Mouse (Mus musculus) ES-Bruce4 (cell line): Measurements from ENCODE around the gene Filip1. TPM values are rescaled to one million over a fixed set of nuclear protein-coding genes. Genes with fewer than 3 reads are reported as not detected.
A peak's percentile ranks its signal among the peaks of the same experiment; 100 is the strongest.

Experiments used
- H3K27ac ChIP-seq: 2 replicates; pipeline ENCODE4 v1.5.1; 2012; ENCODE audit warnings: low read length, inconsistent platforms; ENCODE audit not compliant: insufficient read depth
- H3K27me3 ChIP-seq: 2 replicates; pipeline ENCODE4 v1.6.1; 2012; ENCODE audit warnings: mild to moderate bottlenecking, low read length, inconsistent platforms; ENCODE audit not compliant: control insufficient read depth, poor library complexity, insufficient read depth, severe bottlenecking
- H3K36me3 ChIP-seq: 2 replicates; pipeline ENCODE4 v1.6.1; 2012; ENCODE audit warnings: inconsistent platforms, mild to moderate bottlenecking, low read length, moderate library complexity; ENCODE audit not compliant: control insufficient read depth, poor library complexity, insufficient read depth, severe bottlenecking
- H3K4me1 ChIP-seq: one replicate; pipeline ENCODE4 v1.8.1; 2011; ENCODE audit warnings: low read length; ENCODE audit not compliant: control insufficient read depth, insufficient read depth
- H3K4me3 ChIP-seq: 2 replicates; pipeline ENCODE4 v1.5.1; 2011; ENCODE audit warnings: low read depth, mild to moderate bottlenecking, low read length
- H3K9ac ChIP-seq: 2 replicates; pipeline ENCODE4 v1.6.1; 2012; ENCODE audit warnings: low read depth, mild to moderate bottlenecking, inconsistent platforms; ENCODE audit not compliant: poor library complexity, severe bottlenecking
- H3K9me3 ChIP-seq: replicated peaks from 2 replicates; pipeline ENCODE4 v1.6.1; 2012; ENCODE audit warnings: mild to moderate bottlenecking, low read length, inconsistent platforms; ENCODE audit not compliant: control insufficient read depth, poor library complexity, insufficient read depth, severe bottlenecking
- CTCF ChIP-seq: IDR thresholded peaks from one replicate; pipeline ENCODE4 v1.8.1; 2011; ENCODE audit warnings: low read depth, low read length
- EP300 ChIP-seq: IDR thresholded peaks from 2 replicates; pipeline ENCODE4 v1.6.1; 2011; ENCODE audit warnings: low read depth, low read length; ENCODE audit not compliant: insufficient read depth
- POLR2A ChIP-seq: IDR thresholded peaks from one replicate; pipeline ENCODE4 v1.8.1; 2011; ENCODE audit warnings: low read length; ENCODE audit not compliant: insufficient read depth
- polyA plus RNA-seq: library from polyadenylated mRNA; stranded (reverse); fragments of >200 nt; gene quantifications from 2 replicates; pipeline ENCODE4 v1.2.4, GENCODE M21; 2011; ENCODE audit warnings: low read depth; ENCODE audit not compliant: missing spikeins, insufficient read depth, insufficient read length

Filip1 gene
- polyA plus RNA-seq, 1 experiment: not detected

DNA sequence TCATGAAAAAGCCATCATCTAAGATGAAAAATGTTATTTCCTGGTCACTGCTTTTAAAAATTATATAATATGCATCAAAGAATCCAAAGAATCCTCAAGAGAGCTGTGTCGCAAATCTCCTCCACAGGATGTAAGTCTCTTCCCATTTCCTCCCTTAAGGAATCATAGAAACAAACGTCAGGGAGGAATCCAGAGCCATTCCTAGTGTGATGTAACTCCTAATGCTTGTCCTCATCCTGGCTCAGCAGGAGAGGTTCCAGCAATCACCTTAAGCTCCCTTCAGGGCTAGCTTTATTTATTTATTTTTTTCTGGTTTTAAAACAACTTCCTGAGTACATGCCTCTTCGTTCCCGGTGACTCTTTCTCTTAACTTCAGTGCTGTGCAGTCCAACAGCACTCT, 205.5 kb downstream of the Filip1 start:
- TF ChIP-seq CTCF (no peak), EP300 (no peak), POLR2A (no peak)
- H3K9ac ChIP-seq: no peak overlapping the region

GRCm38 (mm10) chr9:79806317-79807075, 206.2 kb downstream of the Filip1 start:
- Histone ChIP-seq H3K36me3 (no peaks in the 10 kb centered on the region), H3K27ac (no peak overlapping the region), H3K27me3 (no peaks in the 10 kb centered on the region), H3K9ac (no peak overlapping the region), H3K4me1 (no peaks in the 10 kb centered on the region), H3K9me3 (no peaks in the 10 kb centered on the region), H3K4me3 (no peak overlapping the region)
- no peak for TF ChIP-seq POLR2A
- no peak for TF ChIP-seq EP300
- TF ChIP-seq CTCF: no peak

More for the DNA sequence above, 205.5 kb downstream of the Filip1 start:
- Histone ChIP-seq H3K27me3 (no peaks in the 10 kb centered on the region), H3K9me3 (no peaks in the 10 kb centered on the region), H3K4me1 (no peaks in the 10 kb centered on the region), H3K27ac (no peak overlapping the region), H3K4me3 (no peak overlapping the region), H3K36me3 (no peaks in the 10 kb centered on the region)

DNA sequence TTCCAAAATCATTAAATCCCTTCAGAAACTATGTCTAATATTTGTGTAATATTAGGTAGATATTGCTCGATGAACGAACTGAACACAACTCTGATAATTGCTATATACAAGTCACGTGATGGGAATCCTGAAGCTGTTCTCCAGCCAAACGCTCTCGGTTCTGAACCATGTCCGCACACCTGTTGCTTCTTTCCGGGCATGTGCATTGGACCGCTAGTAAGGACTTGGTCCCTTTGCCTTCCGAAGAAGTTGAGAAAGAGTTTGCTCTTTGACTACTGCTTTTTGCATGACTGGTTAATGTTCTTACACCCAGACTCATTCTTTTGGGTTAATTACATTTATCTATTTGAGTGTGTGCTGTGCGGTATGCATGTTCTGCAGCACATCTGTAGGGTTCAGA, 207.2 kb downstream of the Filip1 start:
- Histone ChIP-seq H3K9me3 (no peaks in the 10 kb centered on the region), H3K27me3 (no peaks in the 10 kb centered on the region), H3K4me3 (no peak overlapping the region), H3K4me1 (no peaks in the 10 kb centered on the region), H3K27ac (no peak overlapping the region), H3K36me3 (no peaks in the 10 kb centered on the region), H3K9ac (no peak overlapping the region)
- TF ChIP-seq CTCF: no peak
- TF ChIP-seq EP300: no peak
- TF ChIP-seq POLR2A: no peak

DNA sequence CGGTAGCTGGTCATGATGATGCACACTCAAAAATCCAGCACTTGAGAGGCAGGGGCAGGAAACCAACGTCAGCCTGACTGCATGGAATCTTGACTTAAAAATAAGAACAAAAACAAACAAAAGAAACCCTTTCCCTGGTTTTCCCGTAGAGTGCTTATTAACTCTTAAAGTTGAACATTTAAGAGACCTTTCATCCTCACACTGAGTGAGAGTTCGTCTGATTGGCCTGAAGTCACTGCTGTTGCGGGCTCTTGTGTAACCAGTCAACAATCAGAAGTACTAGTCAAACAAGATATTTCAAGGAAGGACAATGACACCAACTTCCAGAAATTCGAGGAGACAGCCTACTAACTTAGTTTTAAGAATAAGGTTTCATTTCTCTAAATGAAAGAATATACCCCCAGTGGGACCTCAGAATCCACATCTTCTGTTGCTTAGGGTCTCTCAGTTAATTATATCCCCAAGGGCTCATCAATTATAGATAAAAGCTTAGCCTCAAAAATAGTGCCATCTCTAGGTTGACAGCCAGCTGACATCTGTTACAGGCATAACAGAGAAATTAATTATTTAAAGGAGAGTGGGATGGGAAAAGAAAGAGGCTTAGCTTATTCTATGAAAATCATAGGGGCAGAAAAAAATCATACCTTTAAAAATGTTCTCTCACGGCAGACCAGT, 216.1 kb downstream of the Filip1 start:
- H3K9ac ChIP-seq: no peak overlapping the region
- no peaks in the 10 kb centered on the region for H3K27me3 ChIP-seq
- H3K36me3 ChIP-seq: no peaks in the 10 kb centered on the region
- no peak overlapping the region for H3K27ac ChIP-seq
- no peak overlapping the region for H3K4me3 ChIP-seq
- TF ChIP-seq POLR2A: no peak
- TF ChIP-seq EP300: no peak
- TF ChIP-seq CTCF: no peak
- no peaks in the 10 kb centered on the region for H3K9me3 ChIP-seq
- H3K4me1 ChIP-seq: no peaks in the 10 kb centered on the region

DNA sequence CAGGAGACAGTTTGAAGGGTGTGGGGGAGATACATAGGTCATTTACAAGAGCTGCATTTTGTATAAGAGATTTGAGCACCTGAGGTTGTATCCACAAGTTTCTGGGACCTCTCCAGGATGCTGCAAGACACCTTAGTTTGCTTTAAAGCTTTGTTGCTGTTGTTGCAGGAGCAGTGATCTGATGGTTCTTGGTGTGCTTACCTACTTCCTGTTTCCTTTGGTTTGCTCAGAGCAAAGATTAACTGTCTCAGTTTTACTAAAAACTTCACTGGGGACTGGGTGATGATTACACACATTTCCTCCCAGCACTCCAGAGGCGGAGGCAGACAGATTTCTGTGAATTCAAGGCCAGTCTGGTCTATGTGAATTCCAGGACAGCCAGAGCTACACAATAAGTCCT, 217.6 kb downstream of the Filip1 start:
- Histone ChIP-seq H3K36me3 (no peaks in the 10 kb centered on the region), H3K9ac (no peak overlapping the region), H3K4me1 (no peaks in the 10 kb centered on the region), H3K4me3 (no peak overlapping the region), H3K27ac (no peak overlapping the region), H3K27me3 (no peaks in the 10 kb centered on the region), H3K9me3 (no peaks in the 10 kb centered on the region)
- TF ChIP-seq CTCF (no peak), EP300 (no peak), POLR2A (no peak)

DNA sequence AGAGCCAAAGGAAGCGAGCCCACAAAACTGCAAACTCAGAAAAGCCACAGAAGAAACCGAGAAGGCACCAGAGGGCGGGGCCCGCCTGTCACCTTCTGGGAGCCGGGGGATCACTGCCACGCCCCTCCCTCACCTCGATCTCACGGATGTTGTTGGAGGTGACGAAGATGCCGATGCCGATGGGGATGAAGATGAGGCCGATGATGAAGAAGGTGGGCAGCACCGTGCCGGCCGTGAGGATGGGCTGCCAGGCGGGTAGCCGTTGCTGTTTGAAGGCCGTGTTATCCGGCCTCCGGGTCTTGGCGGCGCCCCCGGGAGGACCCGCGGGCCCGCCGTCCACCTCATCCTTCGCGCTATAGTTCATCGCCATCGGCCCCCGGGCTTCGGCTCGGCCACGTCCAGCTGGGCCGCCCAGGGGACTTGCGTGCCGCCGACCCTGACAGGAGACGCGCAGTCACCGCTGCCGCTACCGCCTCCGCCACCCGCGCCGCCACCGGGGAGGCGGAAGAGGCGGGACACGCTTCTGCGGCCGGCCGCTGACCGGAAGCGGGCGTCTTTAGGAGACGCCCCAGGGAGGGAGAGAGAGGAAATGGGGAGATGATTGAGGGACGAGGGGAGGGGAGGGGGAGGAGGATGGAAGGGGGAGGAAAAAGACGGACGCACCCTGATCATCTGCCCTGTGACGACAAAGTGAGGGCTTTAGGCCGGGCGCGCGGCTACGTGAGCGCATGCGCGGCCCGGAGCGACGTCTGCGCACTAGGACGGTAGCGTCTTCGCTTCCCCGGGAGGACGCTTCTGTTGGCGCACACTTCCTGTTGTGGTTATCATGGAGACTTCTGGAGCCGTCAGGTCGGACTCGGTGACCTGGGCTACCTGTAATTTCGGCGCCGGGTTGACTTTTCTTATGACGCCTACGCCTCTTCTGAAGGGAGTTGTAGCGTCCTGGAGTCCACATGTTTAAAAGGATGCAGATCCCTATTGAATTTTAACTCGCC, 219.5 kb downstream of the Filip1 start, which contains the start of gene Tmem30a:
Gene Tmem30a (minus strand): TSS at position 667 of the 995 bp plus-strand sequence.
- Histone ChIP-seq H3K27me3 (no peaks in the 10 kb centered on the region), H3K9ac (peak within 1 kb of the TSS; percentile 68), H3K4me1 (no peaks in the 10 kb centered on the region), H3K4me3 (peak within 1 kb of the TSS; percentile 96), H3K27ac (no peak within 1 kb of the TSS), H3K36me3 (no peaks in the 10 kb centered on the region), H3K9me3 (no peaks in the 10 kb centered on the region)
- TF ChIP-seq CTCF (no peak), EP300 (0 out of 2 replicates have a peak, but pooled peaks have one; percentile 51)
